Mouse (Mus musculus): ENCODE measurements around the gene Mfsd7a.

Gene Mfsd7a

DNA sequence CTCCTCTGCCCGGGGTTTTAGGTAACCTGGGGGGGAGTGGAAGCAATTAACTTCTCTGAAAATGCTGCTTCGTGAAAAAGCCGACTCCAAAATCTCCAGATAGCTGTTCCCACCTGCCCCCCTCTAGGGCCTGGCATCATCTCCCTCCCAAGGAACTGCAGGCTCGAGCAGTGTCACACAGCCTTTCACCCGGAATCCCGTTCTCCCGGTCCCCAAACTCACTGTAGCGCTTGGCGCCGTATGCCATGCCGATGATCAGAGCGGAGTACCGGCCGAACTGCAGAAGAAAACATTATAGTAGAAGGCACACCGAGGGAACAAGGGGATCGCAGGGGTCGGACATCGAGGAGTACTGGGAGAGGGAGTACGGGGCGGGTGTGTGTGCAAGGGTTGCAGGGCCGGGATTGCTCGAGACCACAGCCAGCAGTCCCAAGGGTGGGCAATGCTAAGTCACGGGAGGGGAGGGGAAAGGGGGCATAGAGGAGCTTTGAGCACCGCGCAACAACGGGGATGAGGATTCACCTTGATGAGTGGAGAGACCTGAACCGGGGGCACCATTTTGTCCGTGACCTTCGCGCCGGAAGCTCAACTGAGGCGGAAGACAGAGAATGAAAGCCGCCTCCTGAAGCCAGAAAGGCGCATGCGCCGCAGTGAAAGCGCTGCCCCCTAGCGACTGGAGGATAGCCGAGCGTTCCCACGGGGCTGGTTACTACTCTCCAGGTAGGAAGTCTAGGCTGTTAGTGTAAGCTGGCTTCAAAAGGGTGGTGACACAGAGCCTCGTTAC, 14.7 kb downstream of the Mfsd7a start, which contains the start of gene Atp5k:
Atp5k (minus strand) TSS at position 645 of the 784 bp plus-strand sequence.
- DNase-seq (ENCODE audit: low read depth): peak; percentile 93

DNA sequence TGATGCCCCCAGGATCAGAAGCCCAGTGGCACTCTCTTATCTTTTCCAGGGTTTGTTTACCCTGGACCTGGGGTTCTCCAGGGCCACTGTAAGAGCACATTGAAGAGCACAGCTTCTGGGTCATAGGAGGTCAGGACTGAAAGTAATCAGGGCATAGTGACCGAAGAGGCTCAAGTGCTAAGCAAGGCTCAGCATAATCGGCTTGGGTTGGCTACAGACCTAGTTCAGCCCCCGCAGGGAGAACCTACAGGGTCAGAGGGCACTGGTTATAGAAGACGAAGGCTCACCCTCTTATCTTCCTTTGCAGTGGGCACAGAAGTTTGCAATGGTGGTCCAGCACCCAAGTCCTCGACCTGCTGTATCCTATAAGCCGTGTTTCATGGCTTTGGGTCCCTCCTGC, 17.5 kb downstream of the Mfsd7a start:
- DNase-seq (ENCODE audit: low read depth): no peak

DNA sequence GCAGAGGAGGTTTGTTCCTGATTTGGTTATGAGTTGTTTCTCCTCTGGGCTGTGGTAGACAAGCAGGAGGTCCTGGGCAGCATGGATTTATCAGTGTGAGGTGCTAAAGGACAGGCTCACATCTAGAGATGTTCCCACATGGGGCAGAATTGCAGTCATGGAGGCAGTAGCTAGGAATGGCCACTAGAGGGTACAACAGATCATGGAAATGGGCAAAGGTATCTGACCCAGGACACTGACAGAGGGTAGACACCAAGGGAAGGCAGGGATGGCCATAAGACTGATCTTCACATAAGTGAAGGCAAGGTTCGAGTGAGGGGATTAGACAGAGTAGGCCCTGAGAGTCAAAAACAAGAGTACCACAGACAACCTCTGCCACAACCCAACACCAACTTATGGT, 21.5 kb downstream of the Mfsd7a start:
- DNase-seq (ENCODE audit: low read depth): peak; percentile 65

DNA sequence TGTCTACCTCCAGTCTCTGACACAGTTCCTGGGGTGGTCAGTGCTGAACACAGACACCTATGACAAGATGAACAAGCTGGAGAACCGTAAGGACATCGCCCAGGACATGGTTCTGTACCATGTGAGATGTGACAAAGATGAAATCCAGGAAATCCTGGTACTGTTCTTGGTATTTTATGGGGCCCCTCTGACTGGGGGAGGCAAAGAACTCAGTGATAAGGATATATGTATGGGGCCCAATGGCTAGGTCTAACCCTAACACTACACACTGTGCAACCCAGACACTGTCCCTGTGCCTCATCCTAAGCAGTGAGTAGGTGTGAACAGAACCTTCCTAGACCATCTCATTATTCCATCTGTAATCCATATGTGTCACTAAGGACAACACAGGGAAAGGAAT, 25.3 kb downstream of the Mfsd7a start:
- DNase-seq (ENCODE audit: low read depth): peak; percentile 45

DNA sequence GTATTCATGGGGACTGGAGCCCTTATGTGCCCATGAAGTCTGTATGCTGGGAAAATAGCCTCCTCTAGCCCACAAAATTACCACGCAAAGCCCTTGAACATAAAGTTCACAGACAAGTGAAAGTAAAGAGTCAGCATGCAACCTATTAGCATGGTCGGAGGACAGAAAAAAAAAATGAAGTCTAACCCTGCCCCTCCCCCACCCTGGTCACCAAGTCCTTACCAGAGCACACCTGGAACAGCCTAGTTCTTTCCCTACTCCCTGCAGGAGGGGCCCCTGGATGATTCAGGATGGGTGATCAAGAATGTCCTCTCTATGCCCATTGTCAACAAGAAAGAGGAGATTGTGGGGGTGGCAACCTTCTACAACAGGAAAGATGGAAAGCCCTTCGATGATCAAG, 25.9 kb downstream of the Mfsd7a start:
- DNase-seq (ENCODE audit: low read depth): no peak

DNA sequence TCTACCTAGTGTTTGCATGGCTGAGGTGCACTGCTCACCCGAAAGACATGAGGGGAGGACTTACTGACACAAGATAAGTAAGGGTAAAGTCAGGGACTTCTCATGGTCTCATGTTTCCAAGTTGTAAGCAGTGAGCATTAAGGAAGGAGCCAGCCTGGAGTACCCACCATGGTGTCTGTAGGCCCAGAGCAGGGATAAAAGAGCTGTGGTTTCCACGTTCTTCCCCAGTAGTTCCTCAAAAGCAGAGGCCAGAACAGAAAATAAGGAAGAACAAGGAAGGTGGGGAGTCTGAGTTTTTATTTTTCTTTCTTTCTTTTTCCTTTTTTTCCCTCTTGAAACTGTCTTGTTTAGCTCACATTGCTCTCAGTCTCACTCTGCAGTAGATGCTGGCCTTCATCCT, 34.0 kb downstream of the Mfsd7a start:
- DNase-seq (ENCODE audit: low read depth): no peak

DNA sequence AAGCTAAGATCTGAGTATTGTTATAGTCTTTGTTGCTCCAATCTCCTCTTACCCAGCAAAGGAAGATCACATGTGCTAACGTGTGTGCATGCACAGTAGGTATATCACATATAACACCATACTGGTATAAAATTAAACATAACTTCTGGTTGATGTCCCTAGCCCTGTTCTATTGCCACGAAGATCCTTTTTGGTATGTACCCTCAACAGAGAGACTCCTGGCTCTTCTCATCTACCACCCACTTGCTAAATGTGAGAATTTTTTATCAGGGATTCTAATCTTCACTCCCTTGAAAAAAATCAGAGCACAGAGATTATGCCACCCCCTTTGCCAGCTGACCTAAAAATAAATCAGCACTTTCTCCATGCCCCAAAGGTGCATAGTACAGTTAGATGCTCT, 41.7 kb downstream of the Mfsd7a start:
- no peak for DNase-seq (ENCODE audit: low read depth)

DNA sequence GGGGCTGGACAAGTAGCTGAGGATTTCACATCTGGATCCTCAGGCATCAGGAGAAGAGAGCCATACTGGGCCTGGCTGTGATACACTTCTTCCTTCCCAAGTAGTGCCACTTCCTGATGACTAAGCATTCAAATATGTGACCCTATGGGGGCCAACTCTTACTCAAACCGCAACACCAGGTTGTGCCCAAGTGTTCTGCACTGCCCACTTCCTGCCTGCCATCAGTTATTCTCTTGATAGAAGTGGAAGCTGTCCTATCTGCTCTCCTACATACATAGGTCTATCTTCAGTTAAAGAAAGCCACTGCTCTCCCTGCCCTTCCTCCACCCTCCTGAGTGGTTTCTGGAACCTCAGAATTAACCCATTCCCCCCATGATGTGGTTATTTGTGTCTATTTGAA, 43.2 kb downstream of the Mfsd7a start:
- no peak for DNase-seq (ENCODE audit: low read depth)

DNA sequence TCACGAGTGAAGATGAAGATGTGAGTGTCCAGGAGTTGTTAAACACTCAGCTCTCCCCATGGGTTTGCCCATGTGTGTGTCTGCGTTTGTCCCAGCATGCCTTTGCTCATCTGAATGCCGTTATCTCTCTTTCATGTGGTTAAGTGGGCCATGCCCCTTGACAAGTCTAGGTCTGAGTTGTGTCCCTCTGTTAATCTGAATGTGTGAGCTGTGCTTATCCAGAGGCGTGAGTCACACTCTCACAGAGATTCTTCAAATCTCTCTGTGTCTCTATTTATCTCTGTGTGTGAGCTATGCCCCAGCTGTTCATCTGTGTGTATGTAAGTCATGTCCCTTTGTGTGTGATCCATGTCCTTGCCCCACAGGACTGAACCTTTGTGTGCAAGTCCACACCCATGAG, 45.2 kb downstream of the Mfsd7a start:
- DNase-seq (ENCODE audit: low read depth): no peak
